Mouse (Mus musculus) kidney, adult 2 months (tissue): Measurements from ENCODE around the gene Heatr1. TPM values are rescaled to one million over a fixed set of nuclear protein-coding genes. Genes with fewer than 3 reads are reported as not detected.
"Not testable (repeated sequence)": the region's sequence is repeated elsewhere in the genome, so short reads cannot be mapped to it uniquely, and the experiment has no call there.

ENCODE experiments used
- DNase-seq: peaks from one replicate; pipeline ENCODE4 v3.0.0; 2021
- H3K27ac ChIP-seq: fragments of 200-500 bp; 2 replicates; pipeline ENCODE4 v1.5.1; 2012; ENCODE audit warnings: low read depth, low read length, control low read depth, inconsistent platforms; ENCODE audit not compliant: insufficient read depth
- H3K27me3 ChIP-seq: fragments of 200-500 bp; replicated peaks from 2 replicates; pipeline ENCODE4 v1.6.1; 2012; ENCODE audit warnings: mild to moderate bottlenecking, moderate library complexity, low read length, inconsistent platforms; ENCODE audit not compliant: control insufficient read depth, insufficient read depth
- H3K36me3 ChIP-seq: fragments of 200-500 bp; 2 replicates; pipeline ENCODE4 v1.6.1; 2012; ENCODE audit warnings: mild to moderate bottlenecking, moderate library complexity, low read length, inconsistent platforms; ENCODE audit not compliant: control insufficient read depth, insufficient read depth
- H3K4me1 ChIP-seq: fragments of 200-500 bp; 2 replicates; pipeline ENCODE4 v1.6.1; 2011; ENCODE audit warnings: low read length; ENCODE audit not compliant: control insufficient read depth, insufficient read depth
- H3K4me3 ChIP-seq: fragments of 200-500 bp; 2 replicates; pipeline ENCODE4 v1.5.1; 2011; ENCODE audit warnings: mild to moderate bottlenecking, low read depth, low read length, control low read depth; ENCODE audit not compliant: insufficient read depth
- CTCF ChIP-seq: fragments of 200-500 bp; conservative IDR thresholded peaks from 2 replicates; pipeline ENCODE4 v1.5.1; 2011; ENCODE audit warnings: low read depth, mild to moderate bottlenecking, control low read depth, low read length, moderate library complexity, mixed read lengths; ENCODE audit not compliant: insufficient read depth, insufficient read length
- POLR2A ChIP-seq: fragments of 200-500 bp; IDR thresholded peaks from one replicate; pipeline ENCODE4 v1.6.1; 2011; ENCODE audit warnings: low read depth, low read length, control low read depth
- WGBS: fragments of 180-500 bp; shearing (Covaris S2); methylation state at CpG from one replicate; pipeline ENCODE4 v1.1.7; 2018; 5-methylcytosine and 5-hydroxymethylcytosine counted together
- polyA plus RNA-seq: library from polyadenylated mRNA; depleted of rRNA; stranded (reverse); fragments of >200 nt; gene quantifications from 2 replicates; pipeline ENCODE4 v1.2.3, GENCODE M21; 2012

Heatr1 gene
- polyA plus RNA-seq, 1 experiment: 16.0 TPM

DNA sequence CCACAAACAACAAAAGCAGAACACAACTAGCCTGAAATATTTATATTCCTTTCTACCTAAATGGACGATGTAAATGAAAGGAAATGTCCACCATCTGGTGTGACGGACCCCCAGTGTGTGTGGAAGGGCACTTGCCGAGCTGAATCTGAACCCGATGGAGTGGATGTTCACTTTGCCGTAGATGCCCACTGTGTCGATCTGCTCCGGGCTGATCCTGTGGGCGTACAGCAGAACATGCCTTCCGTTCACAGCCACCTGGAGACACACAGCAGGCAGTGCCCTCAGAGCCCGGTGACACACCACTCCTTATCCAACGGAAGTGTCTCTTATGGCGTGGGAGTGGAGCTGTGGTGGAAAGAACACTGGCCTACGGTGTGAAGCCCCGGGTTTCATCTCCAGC, 58.3 kb downstream of the Heatr1 start:
- Histone ChIP-seq H3K27me3 (no peaks in the 10 kb centered on the region), H3K4me1 (peaks cover 17% of the 10 kb centered on the region), H3K36me3 (no peaks in the 10 kb centered on the region), H3K4me3 (no peak overlapping the region), H3K27ac (no peak overlapping the region)
- DNase-seq: no peak
- 93% methylated on average over 14 of the region's 14 CpGs for WGBS
- TF ChIP-seq CTCF: no peak
- TF ChIP-seq POLR2A: no peak

DNA sequence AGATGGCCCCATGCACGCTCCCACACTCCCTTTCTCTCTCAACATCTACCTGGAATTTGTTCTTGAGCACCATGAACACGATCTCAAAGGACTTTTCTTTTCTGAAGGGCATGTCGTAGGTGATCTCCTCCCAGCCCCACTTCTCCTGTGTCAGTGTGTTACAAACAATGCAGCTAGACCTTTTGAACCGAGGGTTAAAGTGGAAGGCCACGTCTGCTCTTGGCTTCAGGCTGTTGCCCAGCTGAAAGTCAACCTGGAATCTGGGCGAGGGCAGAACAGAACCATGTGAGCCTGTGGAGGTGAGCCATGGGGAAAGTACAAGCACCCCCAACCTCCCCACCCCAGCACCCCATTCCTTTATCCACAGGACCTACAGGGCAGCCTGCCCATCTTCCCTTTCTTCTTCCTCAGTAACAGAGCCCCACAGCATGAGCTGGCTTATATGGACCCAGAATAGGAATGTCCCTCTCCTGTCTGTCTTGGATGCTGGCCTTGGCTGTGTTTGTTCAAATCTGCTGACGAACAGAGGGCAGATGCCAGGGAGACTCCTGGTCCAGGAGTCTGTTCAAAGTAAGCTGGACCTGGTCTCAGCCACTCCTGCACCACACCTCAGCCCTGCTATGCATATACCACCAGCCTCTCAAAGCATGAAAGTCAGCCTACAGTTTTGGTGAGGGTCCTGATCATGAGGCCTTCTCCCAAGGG, 60.0 kb downstream of the Heatr1 start:
- no peak overlapping the region for H3K4me3 ChIP-seq
- no peaks in the 10 kb centered on the region for H3K36me3 ChIP-seq
- TF ChIP-seq POLR2A (no peak), CTCF (no peak)
- WGBS: 67% methylated on average over 7 of the region's 7 CpGs
- peak overlapping the region; percentile 37; the same call in 1 of the 2 replicates for H3K27ac ChIP-seq
- no peaks in the 10 kb centered on the region for H3K27me3 ChIP-seq
- peaks cover 20% of the 10 kb centered on the region for H3K4me1 ChIP-seq
- peak; percentile 65 for DNase-seq

DNA sequence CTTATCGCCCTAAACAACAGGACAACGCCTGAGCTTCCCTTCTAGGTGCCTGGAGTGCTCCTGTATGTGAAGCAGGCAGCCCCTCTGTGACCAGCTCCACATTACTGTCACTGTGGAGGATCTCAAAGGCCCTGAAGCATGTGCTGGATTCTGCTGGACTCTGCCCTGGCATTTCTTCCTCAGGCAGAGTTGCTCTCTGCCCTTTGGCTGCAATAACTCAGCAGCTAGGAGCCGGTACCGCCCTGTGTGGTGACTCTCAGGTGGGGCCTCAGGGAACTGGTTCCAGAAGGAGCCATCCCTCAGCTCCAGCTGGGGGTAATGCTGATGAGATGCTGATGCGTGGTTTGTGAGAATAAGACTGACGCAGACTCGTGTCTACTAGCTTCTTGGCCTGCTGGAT, 61.9 kb downstream of the Heatr1 start:
- WGBS: 63% methylated on average over 7 of the region's 7 CpGs

DNA sequence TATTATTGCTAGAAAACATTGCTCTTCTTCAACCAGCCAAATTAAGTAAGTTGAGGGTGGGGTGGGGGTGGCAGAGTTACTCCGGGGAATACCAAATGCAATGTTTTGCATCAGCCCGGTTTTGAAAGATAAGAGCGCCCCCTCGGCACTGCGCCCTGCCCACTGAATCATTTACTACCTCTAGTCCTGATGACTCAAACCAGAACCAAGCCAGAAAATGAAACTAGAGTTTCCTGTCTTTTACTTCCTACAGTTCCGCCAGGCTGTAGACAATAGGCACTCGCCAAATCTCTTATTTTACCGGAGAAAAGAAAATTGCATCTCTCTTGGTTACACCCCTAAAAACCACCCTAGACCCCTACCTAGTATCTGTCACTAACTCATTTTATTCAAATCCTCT, 65.6 kb downstream of the Heatr1 start:
- no peaks in the 10 kb centered on the region for H3K36me3 ChIP-seq
- DNase-seq: peak; percentile 82
- WGBS: under 1% methylated on average over 8 of the region's 8 CpGs
- no peaks in the 10 kb centered on the region for H3K27me3 ChIP-seq
- peak overlapping the region; percentile 91 for H3K27ac ChIP-seq
- H3K4me1 ChIP-seq: peaks cover 15% of the 10 kb centered on the region
- peak overlapping the region; percentile 99 for H3K4me3 ChIP-seq
- TF ChIP-seq POLR2A (no peak), CTCF (no peak)

More for the DNA sequence above, 61.9 kb downstream of the Heatr1 start:
- no peak overlapping the region for H3K4me3 ChIP-seq
- no peaks in the 10 kb centered on the region for H3K36me3 ChIP-seq
- H3K4me1 ChIP-seq: peaks cover 21% of the 10 kb centered on the region
- no peak for TF ChIP-seq POLR2A
- TF ChIP-seq CTCF: no peak
- H3K27me3 ChIP-seq: no peaks in the 10 kb centered on the region
- H3K27ac ChIP-seq: peak overlapping the region; percentile 85
- peak; percentile 85 for DNase-seq

DNA sequence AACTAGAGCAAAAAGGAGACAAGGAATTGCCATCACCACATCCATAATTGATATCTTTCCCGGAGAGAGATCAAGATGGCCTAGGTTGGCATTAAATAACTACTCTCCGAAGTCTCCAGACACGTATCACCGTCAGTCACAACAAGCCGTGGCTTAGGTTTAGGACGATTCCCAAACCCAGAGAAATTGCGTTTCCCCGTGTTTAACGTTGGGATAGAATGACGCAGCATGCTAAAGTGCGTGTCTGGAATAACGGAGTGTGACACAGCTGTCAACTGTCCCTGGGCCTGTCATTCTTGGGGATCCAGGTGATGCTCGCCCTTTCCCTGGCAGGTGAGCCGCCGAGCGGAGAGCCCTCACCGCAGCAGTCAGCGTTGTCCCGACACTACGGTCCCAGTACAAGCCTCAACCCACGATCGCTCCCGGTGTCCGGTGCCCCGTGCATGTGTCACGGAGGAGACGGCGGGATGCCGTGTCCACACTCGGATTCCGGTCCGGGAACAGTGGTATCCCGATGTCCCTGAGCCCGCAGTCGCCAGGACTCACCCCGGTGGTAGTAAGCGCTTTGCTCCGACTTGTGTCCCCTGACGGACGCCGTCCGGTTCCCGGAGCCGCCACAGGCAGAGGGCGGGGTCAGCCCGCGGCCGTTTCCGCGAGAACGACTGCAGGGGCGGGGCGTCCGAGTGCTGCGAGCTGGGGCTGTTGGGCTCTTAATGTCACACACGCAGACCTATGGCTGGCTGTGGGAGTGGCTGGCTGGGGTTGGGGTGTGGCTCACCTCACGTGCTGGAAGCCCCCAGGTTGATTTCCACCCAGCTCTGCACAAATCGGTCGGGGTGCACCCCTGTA, 66.3 kb downstream of the Heatr1 start:
- WGBS: under 1% methylated on average over 59 of the region's 59 CpGs
- no peak for TF ChIP-seq CTCF
- TF ChIP-seq POLR2A: peak; percentile 30
- H3K4me1 ChIP-seq: peaks cover 9% of the 10 kb centered on the region
- H3K36me3 ChIP-seq: no peaks in the 10 kb centered on the region
- no peaks in the 10 kb centered on the region for H3K27me3 ChIP-seq
- peak; percentile 97 for DNase-seq
- peak overlapping the region; percentile 99 for H3K4me3 ChIP-seq
- H3K27ac ChIP-seq: peak overlapping the region; percentile 91

DNA sequence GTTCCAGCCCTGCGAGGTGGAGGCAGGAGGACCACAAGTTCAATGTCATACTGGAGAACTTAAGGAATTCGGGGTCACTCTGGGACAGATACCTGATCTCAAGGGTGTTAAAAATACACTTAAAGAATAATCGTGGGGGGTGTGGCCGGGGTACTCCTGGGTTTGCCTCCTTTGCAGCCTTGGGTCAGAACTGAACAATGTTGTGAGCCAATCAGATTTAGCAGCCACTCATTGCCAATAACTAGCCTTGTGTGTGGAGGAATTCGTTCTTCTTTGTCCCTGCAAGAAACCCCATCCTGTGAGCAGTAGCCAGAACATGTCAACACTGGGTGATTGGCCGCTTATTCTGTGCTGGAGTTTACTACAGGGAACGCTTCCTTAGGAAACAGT, 66.9 kb downstream of the Heatr1 start:
- no peaks in the 10 kb centered on the region for H3K27me3 ChIP-seq
- WGBS: 3% methylated on average over 7 of the region's 7 CpGs
- no peak for TF ChIP-seq CTCF
- TF ChIP-seq POLR2A: no peak
- H3K36me3 ChIP-seq: no peaks in the 10 kb centered on the region
- peaks cover 4% of the 10 kb centered on the region; the same call in 1 of the 2 replicates for H3K4me1 ChIP-seq
- H3K4me3 ChIP-seq: peak overlapping the region; percentile 99
- peak overlapping the region; percentile 37 for H3K27ac ChIP-seq
- DNase-seq: peak; percentile 50

DNA sequence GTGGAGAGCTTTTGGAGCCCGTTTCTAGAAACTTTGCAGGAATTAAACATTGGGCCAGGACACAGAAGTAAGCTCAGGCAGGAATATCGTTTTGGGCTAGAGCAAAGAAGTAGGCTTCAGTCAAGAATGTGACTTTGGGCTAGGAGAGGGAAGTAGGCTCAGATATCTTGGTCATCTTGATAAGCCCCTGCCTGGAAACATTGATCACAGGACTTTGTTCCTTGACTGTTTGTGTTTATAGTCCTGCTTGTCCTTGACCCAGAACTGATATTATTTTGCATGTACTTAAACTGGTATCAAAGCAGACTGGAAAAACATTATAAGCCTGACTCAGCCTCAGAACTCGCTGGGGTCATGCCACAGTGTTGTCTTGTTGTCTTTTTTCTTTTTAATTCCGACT, 67.8 kb downstream of the Heatr1 start:
- TF ChIP-seq CTCF (no peak), POLR2A (no peak)
- H3K4me3 ChIP-seq: no peak overlapping the region
- H3K27me3 ChIP-seq: no peaks in the 10 kb centered on the region
- H3K4me1 ChIP-seq: 0 out of 2 replicates have a peak, but pooled peaks cover 4% of the 10 kb centered on the region
- WGBS: 82% methylated on average over 4 of the region's 4 CpGs
- H3K27ac ChIP-seq: no peak overlapping the region
- DNase-seq: no peak
- no peaks in the 10 kb centered on the region for H3K36me3 ChIP-seq

DNA sequence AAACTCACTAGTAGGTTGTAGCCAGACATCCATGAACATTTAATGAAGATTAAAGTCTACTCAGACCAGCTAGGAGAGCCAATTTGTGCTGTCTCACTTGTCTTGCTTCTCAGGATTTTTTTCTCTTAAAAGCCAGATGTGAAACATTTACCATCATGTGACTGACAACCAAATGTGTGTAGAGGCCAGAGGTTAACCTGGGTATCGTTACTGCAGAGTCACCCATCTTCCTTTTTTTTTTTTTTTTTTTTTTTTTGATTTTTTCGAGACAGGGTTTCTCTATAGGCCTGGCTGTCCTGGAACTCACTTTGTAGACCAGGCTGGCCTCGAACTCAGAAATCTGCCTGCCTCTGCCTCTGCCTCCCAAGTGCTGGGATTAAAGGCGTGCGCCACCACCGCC, 69.3 kb downstream of the Heatr1 start:
- WGBS: 71% methylated on average over 6 of the region's 6 CpGs

More for the DNA sequence above, 69.3 kb downstream of the Heatr1 start:
- peak; percentile 65 for DNase-seq
- H3K27me3 ChIP-seq, H3K4me1 ChIP-seq, H3K4me3 ChIP-seq, H3K27ac ChIP-seq, H3K36me3 ChIP-seq: not testable (repeated sequence)
